In the genomic region with DNA sequence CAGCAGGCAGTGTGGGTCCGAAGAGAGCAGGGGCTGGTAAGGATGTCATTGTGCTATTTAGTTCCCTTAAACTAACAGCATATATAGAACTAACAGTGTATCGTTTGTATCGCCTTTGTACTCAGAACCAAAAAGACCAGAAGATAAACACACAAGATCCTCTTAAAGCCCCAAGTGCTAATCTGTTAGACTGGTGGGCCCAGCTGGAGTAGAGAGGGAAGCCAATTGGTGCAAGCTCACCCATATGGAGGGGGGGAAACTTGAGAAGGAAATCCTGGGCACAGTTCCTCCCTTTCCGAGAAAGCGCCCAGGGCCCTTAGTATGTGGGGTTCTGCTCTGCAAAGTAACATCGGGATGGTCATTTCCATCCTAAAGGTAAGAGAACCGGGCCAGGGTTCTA, we compare ENCODE assay signal across 18 mouse cellular contexts. TPM values are rescaled to one million over a fixed set of nuclear protein-coding genes. Genes with fewer than 3 reads are reported as not detected.
DNase-seq lines count a peak whose midpoint lies in the region; ATAC-seq and TF ChIP-seq lines count a peak whose summit lies in the region.
"Had no signal": no experiment of that assay in that cellular context is flagged by ENCODE, and none has a peak within 500 bp of the region (broad histone marks: within the 10 kb centered on the region; RNA-seq: fewer than 3 reads in every experiment).

No protein-coding gene starts in this region.

- H3K27ac ChIP-seq in forebrain, embryonic 10.5 days = 0 out of 2 replicates have a peak overlapping the region, but pooled peaks have one; percentile 35
- H3K27ac ChIP-seq in forebrain, embryonic 12.5 days = no peak overlapping the region
- H3K27ac ChIP-seq in limb, embryonic 13.5 days = no peak overlapping the region
- no peak overlapping the region for H3K27ac ChIP-seq in limb, embryonic 10.5 days
- H3K27ac ChIP-seq in embryonic facial prominence, embryonic 10.5 days (replicated peaks) = 0 out of 2 replicates have a peak overlapping the region, but pooled peaks have one; percentile 14
- H3K27ac ChIP-seq in forebrain, postnatal 0 days (ENCODE audit: low read depth, low read length) = peak overlapping the region; percentile 71
- H3K27ac ChIP-seq: heart, adult 2 months; limb, embryonic 12.5 days; liver, embryonic 15.5 days; neural tube, embryonic 12.5 days had no signal

- 75% methylated on average over 7 of the region's 7 CpGs for WGBS in forebrain, embryonic 10.5 days
- WGBS in forebrain, embryonic 12.5 days = 63% methylated on average over 7 of the region's 7 CpGs
- 44% methylated on average over 7 of the region's 7 CpGs for WGBS in limb, embryonic 13.5 days
- 52% methylated on average over 7 of the region's 7 CpGs for WGBS in limb, embryonic 10.5 days
- 59% methylated on average over 7 of the region's 7 CpGs for WGBS in embryonic facial prominence, embryonic 10.5 days
- WGBS in forebrain, postnatal 0 days = 48% methylated on average over 7 of the region's 7 CpGs

- ATAC-seq in forebrain, embryonic 12.5 days (ENCODE audit: low FRiP score) = no peak
- ATAC-seq in limb, embryonic 13.5 days (ENCODE audit: low FRiP score, low read depth) = no peak
- ATAC-seq in forebrain, postnatal 0 days = peak; percentile 60
- ATAC-seq: hindbrain, embryonic 16.5 days had no signal

- peaks cover 37% of the 10 kb centered on the region for H3K4me1 ChIP-seq in forebrain, embryonic 10.5 days
- peaks cover 16% of the 10 kb centered on the region for H3K4me1 ChIP-seq in forebrain, embryonic 12.5 days
- H3K4me1 ChIP-seq in limb, embryonic 13.5 days = peaks cover 38% of the 10 kb centered on the region
- H3K4me1 ChIP-seq in limb, embryonic 10.5 days = peaks cover 31% of the 10 kb centered on the region
- peaks cover 35% of the 10 kb centered on the region for H3K4me1 ChIP-seq in embryonic facial prominence, embryonic 10.5 days
- H3K4me1 ChIP-seq in forebrain, postnatal 0 days (ENCODE audit: insufficient read depth) = no peaks in the 10 kb centered on the region
- H3K4me1 ChIP-seq: liver, embryonic 15.5 days had no signal

- H3K9me3 ChIP-seq in forebrain, embryonic 10.5 days = no peaks in the 10 kb centered on the region
- H3K9me3 ChIP-seq in forebrain, embryonic 12.5 days = no peaks in the 10 kb centered on the region
- H3K9me3 ChIP-seq in limb, embryonic 13.5 days = peaks cover 4% of the 10 kb centered on the region
- no peaks in the 10 kb centered on the region for H3K9me3 ChIP-seq in limb, embryonic 10.5 days (replicated peaks)
- no peaks in the 10 kb centered on the region for H3K9me3 ChIP-seq in embryonic facial prominence, embryonic 10.5 days
- no peaks in the 10 kb centered on the region for H3K9me3 ChIP-seq in forebrain, postnatal 0 days (ENCODE audit: low read length)
- H3K9me3 ChIP-seq: limb, embryonic 12.5 days; liver, embryonic 15.5 days; neural tube, embryonic 12.5 days had no signal

- TF ChIP-seq CTCF in forebrain, postnatal 0 days (IDR thresholded peaks at IDR 0.05; ENCODE audit: low read depth) = no peak

- DNase-seq in forebrain, embryonic 10.5 days (ENCODE audit: extremely low spot score, low spot score) = no peak
- DNase-seq in limb, embryonic 10.5 days (ENCODE audit: low spot score) = no peak
- DNase-seq in embryonic facial prominence, embryonic 10.5 days (ENCODE audit: low spot score) = no peak
- peak; percentile 53 for DNase-seq in forebrain, postnatal 0 days
- DNase-seq in frontal cortex, postnatal 14 days (ENCODE audit: low spot score in 2 of 2) = no peak
- no peak for DNase-seq in cerebellum, adult 9-10 months
- DNase-seq: cerebellum, postnatal 25 days; heart, adult 2 months; kidney, adult 9 months; lung, postnatal 10 days had no signal

- H3K4me3 ChIP-seq in forebrain, embryonic 10.5 days = no peak overlapping the region
- no peak overlapping the region for H3K4me3 ChIP-seq in forebrain, embryonic 12.5 days (replicated peaks)
- H3K4me3 ChIP-seq in limb, embryonic 13.5 days = no peak overlapping the region
- H3K4me3 ChIP-seq in limb, embryonic 10.5 days = no peak overlapping the region
- H3K4me3 ChIP-seq in embryonic facial prominence, embryonic 10.5 days = no peak overlapping the region
- H3K4me3 ChIP-seq in forebrain, postnatal 0 days (ENCODE audit: low read depth, low read length) = no peak overlapping the region
- H3K4me3 ChIP-seq: heart, adult 2 months; limb, embryonic 12.5 days; liver, embryonic 15.5 days; megakaryocyte, embryonic 14.5 days; neural tube, embryonic 12.5 days had no signal

- no peak overlapping the region for H3K4me2 ChIP-seq in forebrain, embryonic 12.5 days
- H3K4me2 ChIP-seq in limb, embryonic 13.5 days (replicated peaks) = 0 out of 2 replicates have a peak overlapping the region, but pooled peaks have one; percentile 4
- peak overlapping the region; percentile 8; the same call in 1 of the 2 replicates for H3K4me2 ChIP-seq in forebrain, postnatal 0 days (ENCODE audit: low read depth)
- H3K4me2 ChIP-seq: limb, embryonic 12.5 days; liver, embryonic 15.5 days; neural tube, embryonic 12.5 days had no signal

- peaks cover 5% of the 10 kb centered on the region for H3K27me3 ChIP-seq in forebrain, embryonic 10.5 days (ENCODE audit: poor library complexity, severe bottlenecking)
- peaks cover 4% of the 10 kb centered on the region for H3K27me3 ChIP-seq in forebrain, embryonic 12.5 days
- no peaks in the 10 kb centered on the region for H3K27me3 ChIP-seq in limb, embryonic 13.5 days
- H3K27me3 ChIP-seq in limb, embryonic 10.5 days (ENCODE audit: low read depth, poor library complexity, severe bottlenecking) = no peaks in the 10 kb centered on the region
- no peaks in the 10 kb centered on the region; the same call in 1 of the 2 replicates for H3K27me3 ChIP-seq in embryonic facial prominence, embryonic 10.5 days (replicated peaks; ENCODE audit: low read depth, poor library complexity, severe bottlenecking)
- no peaks in the 10 kb centered on the region for H3K27me3 ChIP-seq in forebrain, postnatal 0 days (ENCODE audit: insufficient read depth, low read length)
- H3K27me3 ChIP-seq: limb, embryonic 12.5 days; liver, embryonic 15.5 days; neural tube, embryonic 12.5 days had no signal

- H3K36me3 ChIP-seq in forebrain, embryonic 10.5 days (replicated peaks) = no peaks in the 10 kb centered on the region
- no peaks in the 10 kb centered on the region for H3K36me3 ChIP-seq in forebrain, embryonic 12.5 days (replicated peaks)
- no peaks in the 10 kb centered on the region for H3K36me3 ChIP-seq in limb, embryonic 13.5 days
- no peaks in the 10 kb centered on the region for H3K36me3 ChIP-seq in limb, embryonic 10.5 days
- no peaks in the 10 kb centered on the region for H3K36me3 ChIP-seq in embryonic facial prominence, embryonic 10.5 days (replicated peaks)
- no peaks in the 10 kb centered on the region for H3K36me3 ChIP-seq in forebrain, postnatal 0 days (ENCODE audit: insufficient read depth)
- H3K36me3 ChIP-seq: limb, embryonic 12.5 days; liver, embryonic 15.5 days; neural tube, embryonic 12.5 days had no signal

- no peak overlapping the region for H3K9ac ChIP-seq in forebrain, embryonic 12.5 days
- no peak overlapping the region for H3K9ac ChIP-seq in limb, embryonic 13.5 days
- no peak overlapping the region for H3K9ac ChIP-seq in forebrain, postnatal 0 days
- H3K9ac ChIP-seq: liver, embryonic 15.5 days; neural tube, embryonic 12.5 days had no signal

RNA-seq across cellular contexts. Expression of a gene that starts 33.4 kb away (rescaled TPM):
- 38.4 and 41.8 TPM in 2 replicates for polyA plus RNA-seq in forebrain, embryonic 10.5 days (2016; fragmentation: Nextera tagmentation; extraction: Ambion mirVana)
- 64.4 and 66.5 TPM in 2 replicates for polyA plus RNA-seq in forebrain, embryonic 12.5 days (2016; fragmentation: Nextera tagmentation; extraction: Ambion mirVana)
- polyA plus RNA-seq in limb, embryonic 13.5 days (2015; fragmentation: Nextera tagmentation; extraction: Ambion mirVana) = 31.2 and 33.1 TPM in 2 replicates
- 35.8 and 38.8 TPM in 2 replicates for polyA plus RNA-seq in limb, embryonic 10.5 days (2016; fragmentation: Nextera tagmentation; extraction: Ambion mirVana)
- 41.7 and 42.8 TPM in 2 replicates for polyA plus RNA-seq in embryonic facial prominence, embryonic 10.5 days (2016; fragmentation: Nextera tagmentation; extraction: Ambion mirVana)
- total RNA-seq in forebrain, postnatal 0 days (2014; rRNA removed) = 47.9 and 56.0 TPM in 2 replicates
- polyA plus RNA-seq in forebrain, postnatal 0 days (2015; fragmentation: Nextera tagmentation; extraction: Ambion mirVana) = 37.2 and 38.3 TPM in 2 replicates

RNA-seq across cellular contexts. Expression of a gene that starts 58.3 kb away (rescaled TPM):
- polyA plus RNA-seq in forebrain, embryonic 10.5 days (2016; fragmentation: Nextera tagmentation; extraction: Ambion mirVana) = 1.4 and 1.5 TPM in 2 replicates
- 1.3 and 2.3 TPM in 2 replicates for polyA plus RNA-seq in forebrain, embryonic 12.5 days (2016; fragmentation: Nextera tagmentation; extraction: Ambion mirVana)
- polyA plus RNA-seq in limb, embryonic 13.5 days (2015; fragmentation: Nextera tagmentation; extraction: Ambion mirVana) = 0.61 and 1.1 TPM in 2 replicates
- 0.16 and 0.20 TPM in 2 replicates for polyA plus RNA-seq in limb, embryonic 10.5 days (2016; fragmentation: Nextera tagmentation; extraction: Ambion mirVana)
- polyA plus RNA-seq in embryonic facial prominence, embryonic 10.5 days (2016; fragmentation: Nextera tagmentation; extraction: Ambion mirVana) = 4.3 and 4.5 TPM in 2 replicates
- total RNA-seq in forebrain, postnatal 0 days (2014; rRNA removed) = 1.8 and 4.4 TPM in 2 replicates
- polyA plus RNA-seq in forebrain, postnatal 0 days (2015; fragmentation: Nextera tagmentation; extraction: Ambion mirVana) = 1.1 and 2.0 TPM in 2 replicates
- total RNA-seq: monocyte, adult 5-6 weeks had no signal

Comparison
In these comparisons a context has a peak if more than half of its experiments do, and no peak if none do; other contexts are left out.
1. H3K27ac ChIP-seq: peak in forebrain, embryonic 10.5 days (single experiment), embryonic facial prominence, embryonic 10.5 days (single experiment) and forebrain, postnatal 0 days (single experiment); none in forebrain, embryonic 12.5 days (single experiment), limb, embryonic 13.5 days (single experiment) and limb, embryonic 10.5 days (single experiment).